Mouse (Mus musculus) lung, adult 2 months (tissue): Measurements from ENCODE around the gene Zfp644. TPM values are rescaled to one million over a fixed set of nuclear protein-coding genes. Genes with fewer than 3 reads are reported as not detected.
A peak's percentile ranks its signal among the peaks of the same experiment; 100 is the strongest.

Experiments
- DNase-seq: peaks from one replicate; pipeline ENCODE4 v3.0.0; 2022
- H3K4me1 ChIP-seq: fragments of 200-500 bp; 2 replicates; pipeline ENCODE4 v1.6.1; 2011; ENCODE audit warnings: low read length; ENCODE audit not compliant: control insufficient read depth, insufficient read depth
- H3K4me3 ChIP-seq: fragments of 200-500 bp; replicated peaks from 2 replicates; pipeline ENCODE3; 2011; ENCODE audit warnings: low read depth, mild to moderate bottlenecking, control low read depth, low read length; ENCODE audit errors: extremely low read depth
- CTCF ChIP-seq: fragments of 200-500 bp; IDR thresholded peaks from 2 replicates; pipeline ENCODE4 v1.5.1; 2011; ENCODE audit warnings: mild to moderate bottlenecking, low read length, control low read depth; ENCODE audit not compliant: insufficient read depth
- POLR2A ChIP-seq: fragments of 200-500 bp; IDR thresholded peaks from 2 replicates; pipeline ENCODE4 v1.6.1; 2011; ENCODE audit warnings: low read depth, mild to moderate bottlenecking, control low read depth, low read length, borderline replicate concordance; ENCODE audit errors: extremely low read depth
- WGBS: fragments of 180-500 bp; shearing (Covaris S2); methylation state at CpG from one replicate; pipeline ENCODE4 v1.1.7; 2018; 5-methylcytosine and 5-hydroxymethylcytosine counted together
- polyA plus RNA-seq: library from polyadenylated mRNA; depleted of rRNA; stranded (reverse); fragments of >200 nt; gene quantifications from 2 replicates; pipeline ENCODE4 v1.2.3, GENCODE M21; 2012; rRNA removed

The Zfp644 gene
- polyA plus RNA-seq, 1 experiment: 15.1 TPM

DNA sequence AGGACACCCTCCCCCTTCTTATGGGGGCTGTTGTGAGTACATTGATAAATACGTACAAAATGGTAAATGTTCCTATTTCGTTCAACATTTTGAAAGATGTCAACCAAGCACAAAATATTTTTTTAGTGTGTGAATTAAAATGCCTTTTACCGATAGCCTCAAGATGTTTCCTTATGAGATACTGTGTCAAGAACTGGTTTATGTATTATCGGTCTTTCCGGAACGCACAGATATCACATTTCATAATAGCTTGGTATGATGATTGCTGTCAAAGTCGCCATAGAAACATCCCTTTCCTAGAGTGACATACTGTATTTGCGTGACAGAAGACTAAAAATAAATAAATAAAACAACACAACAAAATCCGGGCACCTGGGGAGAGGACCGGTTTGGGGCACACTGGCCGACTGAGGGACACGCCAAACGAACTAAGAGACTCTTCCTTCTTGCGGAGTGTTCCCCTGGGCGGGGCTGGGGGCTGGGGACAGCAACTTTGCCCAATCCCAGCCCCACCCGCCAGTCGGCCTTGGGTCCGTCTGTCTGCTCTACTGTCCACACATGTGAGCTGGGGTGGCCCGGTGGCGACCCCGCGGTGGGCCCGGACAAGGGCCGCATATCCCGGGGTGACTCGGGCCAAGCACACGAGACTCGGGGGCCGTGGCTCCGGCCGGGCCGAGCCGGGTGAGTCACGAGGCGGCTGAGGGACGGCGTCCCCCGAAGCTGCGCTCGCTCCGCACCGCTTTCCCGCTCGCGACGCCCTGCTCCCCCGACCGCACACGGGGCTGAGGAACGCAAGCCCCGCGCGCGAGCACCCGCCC is 123.1 kb downstream of the Zfp644 start:
- Histone ChIP-seq H3K4me3 (peak overlapping the region; percentile 46), H3K4me1 (no peaks in the 10 kb centered on the region; the same call in 1 of the 2 replicates)
- DNase-seq: no peak
- TF ChIP-seq POLR2A (no peak), CTCF (no peak)
- 5% methylated on average over 55 of the region's 55 CpGs for WGBS

Other genes starting within 250 kb of the Zfp644 start
- not detected in 2 replicates for gene Barhl2, start 239.1 kb downstream of the Zfp644 start, polyA plus RNA-seq
- not detected in 2 replicates for gene Gm17304, start 88.2 kb downstream of the Zfp644 start, polyA plus RNA-seq
- not detected in 2 replicates for gene Hfm1, start 229.0 kb upstream of the Zfp644 start, polyA plus RNA-seq